Mouse (Mus musculus): ENCODE measurements around the gene Zap70. TPM values are rescaled to one million over a fixed set of nuclear protein-coding genes. Genes with fewer than 3 reads are reported as not detected.

Zap70 gene
- polyA plus RNA-seq, 1 experiment from 2014 or later = 0.47 TPM

Other genes starting within 250 kb of the Zap70 start
- 2.4 and 3.5 TPM in 2 replicates for gene Cnnm3, start 249.9 kb upstream of the Zap70 start, polyA plus RNA-seq (2015; fragmentation: Nextera tagmentation; extraction: Ambion mirVana)
- gene Ankrd23, start 224.9 kb upstream of the Zap70 start, polyA plus RNA-seq (2015; fragmentation: Nextera tagmentation; extraction: Ambion mirVana) = 25.3 and 26.7 TPM in 2 replicates
- gene Gm42417, start 222.4 kb upstream of the Zap70 start, polyA plus RNA-seq (2015; fragmentation: Nextera tagmentation; extraction: Ambion mirVana) = 0.22 TPM in 1 of 2 replicates, not detected in the other
- gene Ankrd39, start 214.4 kb upstream of the Zap70 start, polyA plus RNA-seq (2015; fragmentation: Nextera tagmentation; extraction: Ambion mirVana) = 27.3 and 30.4 TPM in 2 replicates
- 7.9 and 10.9 TPM in 2 replicates for gene Sema4c, start 203.4 kb upstream of the Zap70 start, polyA plus RNA-seq (2015; fragmentation: Nextera tagmentation; extraction: Ambion mirVana)
- gene Fam178b, start 78.6 kb upstream of the Zap70 start, polyA plus RNA-seq (2015; fragmentation: Nextera tagmentation; extraction: Ambion mirVana) = 0.68 and 1.5 TPM in 2 replicates
- 1,122 and 1,401 TPM in 2 replicates for gene Cox5b, start 70.3 kb upstream of the Zap70 start, polyA plus RNA-seq (2015; fragmentation: Nextera tagmentation; extraction: Ambion mirVana)
- 0.18 and 0.24 TPM in 2 replicates for gene 4933424G06Rik, start 51.6 kb upstream of the Zap70 start, polyA plus RNA-seq (2015; fragmentation: Nextera tagmentation; extraction: Ambion mirVana)
- 73.4 and 88.4 TPM in 2 replicates for gene Actr1b, start 47.4 kb upstream of the Zap70 start, polyA plus RNA-seq (2015; fragmentation: Nextera tagmentation; extraction: Ambion mirVana)
- gene Tmem131, start 181.9 kb downstream of the Zap70 start, polyA plus RNA-seq (2015; fragmentation: Nextera tagmentation; extraction: Ambion mirVana) = 6.2 and 8.6 TPM in 2 replicates

All from heart, embryonic 15.5 days (tissue).